Mouse (Mus musculus): Measurements from ENCODE around the gene Nacad. TPM values are rescaled to one million over a fixed set of nuclear protein-coding genes. Genes with fewer than 3 reads are reported as not detected.

The Nacad gene
- polyA plus RNA-seq, 1 experiment from 2014 or later, result 4.8 TPM

GRCm38 (mm10) chr11:6599831-6600230 is 6.0 kb downstream of the Nacad start:
- WGBS, result 90% methylated on average over 6 of the region's 6 CpGs
- Histone ChIP-seq H3K4me2 (replicated peaks; ENCODE audit: low read depth) (no peak overlapping the region), H3K36me3 (ENCODE audit: control insufficient read depth, insufficient read depth) (peaks cover 35% of the 10 kb centered on the region), H3K4me3 (ENCODE audit: low read depth, low read length) (no peak overlapping the region), H3K4me1 (replicated peaks; ENCODE audit: control insufficient read depth, insufficient read depth, low read length) (peaks cover 6% of the 10 kb centered on the region; the same call in 1 of the 2 replicates), H3K9me3 (ENCODE audit: control insufficient read depth) (no peaks in the 10 kb centered on the region), H3K27ac (ENCODE audit: low read depth, low read length) (no peak overlapping the region), H3K27me3 (replicated peaks; ENCODE audit: control insufficient read depth, insufficient read depth, low read length) (peaks cover 9% of the 10 kb centered on the region), H3K9ac (ENCODE audit: low read depth, low read length) (no peak overlapping the region)
- TF ChIP-seq CTCF (IDR thresholded peaks at IDR 0.05; ENCODE audit: low read depth), result no peak
- ATAC-seq, result no peak

GRCm38 (mm10) chr11:6599011-6599681 is 6.7 kb downstream of the Nacad start:
- Histone ChIP-seq H3K27ac (ENCODE audit: low read depth, low read length) (no peak overlapping the region), H3K4me2 (replicated peaks; ENCODE audit: low read depth) (no peak overlapping the region; the same call in 1 of the 2 replicates), H3K36me3 (ENCODE audit: control insufficient read depth, insufficient read depth) (peaks cover 42% of the 10 kb centered on the region), H3K4me3 (ENCODE audit: low read depth, low read length) (no peak overlapping the region), H3K9ac (ENCODE audit: low read depth, low read length) (no peak overlapping the region), H3K4me1 (replicated peaks; ENCODE audit: control insufficient read depth, insufficient read depth, low read length) (peaks cover 6% of the 10 kb centered on the region; the same call in 1 of the 2 replicates), H3K9me3 (ENCODE audit: control insufficient read depth) (no peaks in the 10 kb centered on the region), H3K27me3 (replicated peaks; ENCODE audit: control insufficient read depth, insufficient read depth, low read length) (0 out of 2 replicates have a peak, but pooled peaks cover 3% of the 10 kb centered on the region)
- TF ChIP-seq CTCF (IDR thresholded peaks at IDR 0.05; ENCODE audit: low read depth), result no peak
- WGBS, result 36% methylated on average over 27 of the region's 27 CpGs
- ATAC-seq, result no peak

GRCm38 (mm10) chr11:6598191-6598889 is 7.5 kb downstream of the Nacad start:
- Histone ChIP-seq H3K36me3 (ENCODE audit: control insufficient read depth, insufficient read depth) (peaks cover 50% of the 10 kb centered on the region), H3K4me1 (replicated peaks; ENCODE audit: control insufficient read depth, insufficient read depth, low read length) (no peaks in the 10 kb centered on the region), H3K4me3 (ENCODE audit: low read depth, low read length) (no peak overlapping the region), H3K27ac (ENCODE audit: low read depth, low read length) (no peak overlapping the region), H3K9ac (ENCODE audit: low read depth, low read length) (no peak overlapping the region), H3K9me3 (ENCODE audit: control insufficient read depth) (no peaks in the 10 kb centered on the region), H3K27me3 (replicated peaks; ENCODE audit: control insufficient read depth, insufficient read depth, low read length) (0 out of 2 replicates have a peak, but pooled peaks cover 3% of the 10 kb centered on the region), H3K4me2 (replicated peaks; ENCODE audit: low read depth) (no peak overlapping the region; the same call in 1 of the 2 replicates)
- 61% methylated on average over 19 of the region's 19 CpGs for WGBS
- ATAC-seq, result no peak
- no peak for TF ChIP-seq CTCF (IDR thresholded peaks at IDR 0.05; ENCODE audit: low read depth)

GRCm38 (mm10) chr11:6597523-6597922 is 8.3 kb downstream of the Nacad start:
- Histone ChIP-seq H3K27me3 (replicated peaks; ENCODE audit: control insufficient read depth, insufficient read depth, low read length) (no peaks in the 10 kb centered on the region), H3K27ac (ENCODE audit: low read depth, low read length) (no peak overlapping the region), H3K4me1 (replicated peaks; ENCODE audit: control insufficient read depth, insufficient read depth, low read length) (no peaks in the 10 kb centered on the region), H3K4me3 (ENCODE audit: low read depth, low read length) (no peak overlapping the region), H3K9ac (ENCODE audit: low read depth, low read length) (no peak overlapping the region), H3K36me3 (ENCODE audit: control insufficient read depth, insufficient read depth) (peaks cover 58% of the 10 kb centered on the region), H3K4me2 (replicated peaks; ENCODE audit: low read depth) (no peak overlapping the region), H3K9me3 (ENCODE audit: control insufficient read depth) (no peaks in the 10 kb centered on the region)
- WGBS, result 69% methylated on average over 7 of the region's 7 CpGs
- TF ChIP-seq CTCF (IDR thresholded peaks at IDR 0.05; ENCODE audit: low read depth), result peak; percentile 35
- ATAC-seq, result no peak

GRCm38 (mm10) chr11:6596616-6597015 is 9.2 kb downstream of the Nacad start:
- H3K9me3 ChIP-seq (ENCODE audit: control insufficient read depth), result no peaks in the 10 kb centered on the region
- no peak overlapping the region for H3K9ac ChIP-seq (ENCODE audit: low read depth, low read length)
- ATAC-seq, result no peak
- H3K27me3 ChIP-seq (replicated peaks; ENCODE audit: control insufficient read depth, insufficient read depth, low read length), result no peaks in the 10 kb centered on the region
- H3K4me3 ChIP-seq (ENCODE audit: low read depth, low read length), result no peak overlapping the region
- TF ChIP-seq CTCF (IDR thresholded peaks at IDR 0.05; ENCODE audit: low read depth), result no peak
- H3K4me1 ChIP-seq (replicated peaks; ENCODE audit: control insufficient read depth, insufficient read depth, low read length), result no peaks in the 10 kb centered on the region
- H3K4me2 ChIP-seq (replicated peaks; ENCODE audit: low read depth), result no peak overlapping the region
- H3K36me3 ChIP-seq (ENCODE audit: control insufficient read depth, insufficient read depth), result peaks cover 67% of the 10 kb centered on the region
- WGBS, result 81% methylated on average over 3 of the region's 3 CpGs
- H3K27ac ChIP-seq (ENCODE audit: low read depth, low read length), result no peak overlapping the region

GRCm38 (mm10) chr11:6596205-6596604 is 9.6 kb downstream of the Nacad start:
- no peak overlapping the region for H3K27ac ChIP-seq (ENCODE audit: low read depth, low read length)
- no peak overlapping the region for H3K4me2 ChIP-seq (replicated peaks; ENCODE audit: low read depth)
- TF ChIP-seq CTCF (IDR thresholded peaks at IDR 0.05; ENCODE audit: low read depth), result no peak
- no peaks in the 10 kb centered on the region for H3K4me1 ChIP-seq (replicated peaks; ENCODE audit: control insufficient read depth, insufficient read depth, low read length)
- H3K9ac ChIP-seq (ENCODE audit: low read depth, low read length), result no peak overlapping the region
- no peaks in the 10 kb centered on the region for H3K27me3 ChIP-seq (replicated peaks; ENCODE audit: control insufficient read depth, insufficient read depth, low read length)
- H3K36me3 ChIP-seq (ENCODE audit: control insufficient read depth, insufficient read depth), result peaks cover 71% of the 10 kb centered on the region
- 96% methylated on average over 6 of the region's 6 CpGs for WGBS
- H3K9me3 ChIP-seq (ENCODE audit: control insufficient read depth), result no peaks in the 10 kb centered on the region
- H3K4me3 ChIP-seq (ENCODE audit: low read depth, low read length), result no peak overlapping the region
- ATAC-seq, result no peak

Measured in intestine, postnatal 0 days (tissue).